Mouse (Mus musculus) liver, embryonic 12.5 days (tissue): Measurements from ENCODE around the gene Stat4. TPM values are rescaled to one million over a fixed set of nuclear protein-coding genes. Genes with fewer than 3 reads are reported as not detected.

Experiments used
- ATAC-seq: fragments of 200-750 bp; cut with Nextera tagmentation; 2 replicates; pipeline ENCODE4 v1.8.0; 2017; ENCODE audit warnings: moderate number of reproducible peaks, mild to moderate bottlenecking, moderate library complexity
- H3K27ac ChIP-seq: fragments of 300-500 bp; sonication (generic); 2 replicates; pipeline ENCODE4 v1.5.1; 2016; ENCODE audit warnings: mild to moderate bottlenecking
- H3K27me3 ChIP-seq: fragments of 300-500 bp; sonication (generic); replicated peaks from 2 replicates; pipeline ENCODE4 v1.6.1; 2016; ENCODE audit warnings: mild to moderate bottlenecking, moderate library complexity
- H3K36me3 ChIP-seq: fragments of 300-500 bp; sonication (generic); 2 replicates; pipeline ENCODE4 v1.6.1; 2016; ENCODE audit warnings: mild to moderate bottlenecking, moderate library complexity
- H3K4me1 ChIP-seq: fragments of 300-500 bp; sonication (generic); 2 replicates; pipeline ENCODE4 v1.6.1; 2016
- H3K4me2 ChIP-seq: fragments of 300-500 bp; sonication (generic); 2 replicates; pipeline ENCODE4 v1.6.1; 2016; ENCODE audit warnings: mild to moderate bottlenecking, moderate library complexity
- H3K4me3 ChIP-seq: fragments of 300-500 bp; sonication (generic); 2 replicates; pipeline ENCODE4 v1.5.1; 2016; ENCODE audit warnings: mild to moderate bottlenecking, moderate library complexity
- H3K9ac ChIP-seq: fragments of 300-500 bp; sonication (generic); 2 replicates; pipeline ENCODE4 v1.6.1; 2016; ENCODE audit warnings: mild to moderate bottlenecking, moderate library complexity
- H3K9me3 ChIP-seq: fragments of 300-500 bp; sonication (generic); replicated peaks from 2 replicates; pipeline ENCODE4 v1.6.1; 2016; ENCODE audit warnings: mild to moderate bottlenecking, moderate library complexity
- WGBS: fragments of 180-500 bp; shearing (Covaris S2); methylation state at CpG from one replicate; pipeline ENCODE4 v1.1.7; 2016; ENCODE audit not compliant: insufficient replicate concordance; 5-methylcytosine and 5-hydroxymethylcytosine counted together
- polyA plus RNA-seq: library from polyadenylated mRNA; unstranded; fragments of >200 nt; fragmentation: Nextera tagmentation; extraction: Ambion mirVana; gene quantifications from 2 replicates; pipeline ENCODE4 v1.2.1, GENCODE M21; 2016

Gene Stat4
- polyA plus RNA-seq, 1 experiment from 2014 or later, result 2.5 TPM

DNA sequence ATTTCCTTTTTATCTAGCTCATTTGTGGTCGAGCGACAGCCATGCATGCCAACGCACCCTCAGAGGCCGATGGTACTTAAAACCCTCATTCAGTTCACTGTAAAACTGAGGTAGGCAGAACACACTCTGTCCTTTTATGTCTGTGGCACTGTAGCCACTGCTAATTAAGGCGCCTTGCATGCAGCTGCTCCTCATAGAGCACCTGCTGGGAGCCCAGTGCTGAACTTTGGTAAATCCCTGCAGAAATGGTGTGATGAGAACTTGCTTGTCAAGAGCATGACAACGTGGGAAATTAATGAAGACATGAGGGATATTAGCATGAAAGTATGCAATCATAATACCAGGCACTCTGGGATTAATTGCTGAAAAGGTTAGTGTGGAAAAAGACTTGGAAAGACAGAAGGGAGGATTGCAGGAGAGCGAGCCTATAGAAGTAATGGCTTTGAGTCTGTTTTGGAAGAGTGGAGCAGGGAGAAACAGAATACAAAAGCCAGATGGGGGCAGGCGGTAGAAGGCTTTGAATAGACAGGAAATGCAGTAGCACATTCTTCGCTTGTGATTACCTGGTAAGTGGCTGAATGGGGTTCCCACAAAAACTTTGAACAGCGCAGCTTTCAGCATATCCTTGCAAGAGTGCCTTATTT, 92.9 kb downstream of the Stat4 start:
- no peak for ATAC-seq
- no peaks in the 10 kb centered on the region for H3K27me3 ChIP-seq
- no peaks in the 10 kb centered on the region for H3K9me3 ChIP-seq
- H3K9ac ChIP-seq, result no peak overlapping the region
- H3K27ac ChIP-seq, result no peak overlapping the region
- H3K4me2 ChIP-seq, result no peak overlapping the region
- H3K36me3 ChIP-seq, result no peaks in the 10 kb centered on the region
- H3K4me3 ChIP-seq, result no peak overlapping the region
- no peaks in the 10 kb centered on the region for H3K4me1 ChIP-seq
- WGBS, result 55% methylated on average over 10 of the region's 10 CpGs

DNA sequence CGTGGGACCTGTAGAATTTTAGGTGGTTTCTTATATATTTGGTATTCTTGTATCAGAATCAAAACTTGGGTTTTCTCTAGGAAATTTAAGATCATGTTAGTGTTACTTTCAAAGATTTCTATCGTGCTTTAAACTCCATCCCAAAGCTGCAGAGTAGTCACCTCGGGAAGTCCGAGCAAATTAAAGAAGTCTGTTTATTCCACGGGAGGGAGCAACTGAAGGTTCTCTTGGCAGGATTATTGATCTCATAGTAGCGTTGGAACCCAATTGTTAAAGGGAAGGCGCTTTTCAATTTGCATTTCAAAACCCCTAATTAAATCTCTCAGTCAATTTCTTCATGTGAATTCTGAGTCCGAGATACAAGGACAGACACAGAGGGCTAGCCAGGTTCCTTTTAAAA, 93.4 kb downstream of the Stat4 start:
- WGBS, result 52% methylated on average over 8 of the region's 8 CpGs
- H3K4me3 ChIP-seq, result no peak overlapping the region

GRCm38 (mm10) chr1:52086236-52086635, 99.3 kb downstream of the Stat4 start:
- H3K9ac ChIP-seq, result no peak overlapping the region
- 32% methylated on average over 4 of the region's 4 CpGs for WGBS
- H3K4me3 ChIP-seq, result no peak overlapping the region
- no peaks in the 10 kb centered on the region for H3K27me3 ChIP-seq
- no peaks in the 10 kb centered on the region for H3K9me3 ChIP-seq
- no peaks in the 10 kb centered on the region for H3K36me3 ChIP-seq
- ATAC-seq, result no peak
- no peaks in the 10 kb centered on the region for H3K4me1 ChIP-seq
- no peak overlapping the region for H3K27ac ChIP-seq
- no peak overlapping the region for H3K4me2 ChIP-seq

More for the DNA sequence above, 93.4 kb downstream of the Stat4 start:
- Histone ChIP-seq H3K4me1 (no peaks in the 10 kb centered on the region), H3K4me2 (no peak overlapping the region), H3K9ac (no peak overlapping the region), H3K27ac (no peak overlapping the region), H3K27me3 (no peaks in the 10 kb centered on the region), H3K36me3 (no peaks in the 10 kb centered on the region), H3K9me3 (no peaks in the 10 kb centered on the region)
- ATAC-seq, result no peak

DNA sequence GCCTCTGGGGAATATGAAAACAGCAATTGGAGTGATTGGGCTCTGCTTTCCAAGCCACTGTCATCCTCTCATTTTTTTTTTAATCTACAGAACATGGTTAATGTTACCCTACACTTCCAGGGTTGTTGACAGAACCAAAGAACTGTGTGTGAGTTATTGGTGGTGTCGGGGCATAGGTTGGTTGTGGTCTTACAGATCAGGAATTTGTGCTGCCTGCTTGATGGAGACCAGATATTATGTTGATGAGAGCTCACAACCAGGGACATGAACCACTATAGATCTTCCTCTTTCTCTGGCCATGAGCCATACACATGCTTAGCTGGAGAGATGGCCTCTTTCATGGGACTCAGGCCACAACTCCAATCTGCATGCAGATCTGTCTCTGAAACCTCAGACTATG, 100.2 kb downstream of the Stat4 start:
- H3K4me2 ChIP-seq, result no peak overlapping the region
- no peaks in the 10 kb centered on the region for H3K27me3 ChIP-seq
- no peak overlapping the region for H3K4me3 ChIP-seq
- no peak overlapping the region for H3K27ac ChIP-seq
- H3K9me3 ChIP-seq, result no peaks in the 10 kb centered on the region
- no peaks in the 10 kb centered on the region for H3K36me3 ChIP-seq
- 67% methylated on average over 1 of the region's 1 CpGs for WGBS
- no peak for ATAC-seq
- no peak overlapping the region for H3K9ac ChIP-seq
- H3K4me1 ChIP-seq, result no peaks in the 10 kb centered on the region

DNA sequence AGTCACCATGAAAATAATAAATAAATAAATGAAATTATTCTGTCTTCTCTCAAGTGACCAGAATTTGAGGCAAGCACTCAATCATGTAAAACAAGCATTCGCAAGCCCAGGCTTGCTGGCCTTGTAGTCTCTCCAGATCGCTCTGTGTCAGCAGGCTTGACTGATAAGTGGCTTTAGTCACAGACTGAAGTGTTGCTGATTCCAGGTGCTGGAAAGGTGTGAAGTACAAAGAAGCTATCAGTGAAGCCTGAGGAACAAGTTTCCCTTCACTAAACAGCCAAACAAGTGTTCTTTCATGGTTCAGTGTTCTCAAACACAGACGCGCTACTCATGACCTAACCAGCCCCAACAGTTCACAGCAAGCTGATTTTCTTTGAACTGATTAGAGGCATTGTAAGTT, 101.7 kb downstream of the Stat4 start:
- 70% methylated on average over 4 of the region's 4 CpGs for WGBS
- Histone ChIP-seq H3K27ac (no peak overlapping the region), H3K4me1 (no peaks in the 10 kb centered on the region), H3K9ac (no peak overlapping the region), H3K9me3 (no peaks in the 10 kb centered on the region), H3K4me3 (no peak overlapping the region), H3K36me3 (no peaks in the 10 kb centered on the region), H3K27me3 (no peaks in the 10 kb centered on the region), H3K4me2 (no peak overlapping the region)
- no peak for ATAC-seq

DNA sequence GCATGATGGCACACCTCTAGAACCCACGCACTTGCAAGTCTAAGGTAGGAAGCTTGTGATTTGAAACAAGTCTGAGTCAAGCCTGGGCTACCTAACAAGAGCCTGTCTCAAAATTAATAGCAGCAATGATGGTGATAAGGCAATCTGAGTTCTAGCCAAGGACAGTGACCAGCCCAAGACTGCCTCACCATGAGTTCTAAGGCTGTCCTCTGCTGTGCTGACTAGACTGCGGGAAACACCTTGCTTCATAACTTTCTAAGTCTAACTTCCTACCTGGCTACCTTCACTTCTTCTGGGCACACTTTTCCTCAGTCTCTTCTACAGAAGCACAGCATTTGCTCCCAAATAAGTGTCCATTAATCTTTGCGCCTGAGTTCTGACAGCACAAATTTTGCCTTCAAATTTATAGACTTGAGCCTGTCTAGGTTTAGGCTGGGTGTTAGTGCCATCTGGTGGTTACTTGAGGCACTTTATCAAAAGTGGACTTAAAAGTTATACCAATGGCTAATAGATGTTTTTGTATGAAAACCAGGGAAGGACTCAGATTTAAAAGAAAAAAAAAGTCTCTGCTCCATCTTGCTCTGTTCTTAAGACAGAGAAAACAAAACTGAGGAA, 111.8 kb downstream of the Stat4 start:
- no peak overlapping the region for H3K27ac ChIP-seq
- H3K9me3 ChIP-seq, result no peaks in the 10 kb centered on the region
- no peak for ATAC-seq
- H3K4me1 ChIP-seq, result no peaks in the 10 kb centered on the region
- WGBS, result 70% methylated on average over 3 of the region's 3 CpGs
- no peaks in the 10 kb centered on the region for H3K27me3 ChIP-seq
- no peak overlapping the region for H3K9ac ChIP-seq
- H3K4me2 ChIP-seq, result no peak overlapping the region
- no peaks in the 10 kb centered on the region for H3K36me3 ChIP-seq
- H3K4me3 ChIP-seq, result no peak overlapping the region

DNA sequence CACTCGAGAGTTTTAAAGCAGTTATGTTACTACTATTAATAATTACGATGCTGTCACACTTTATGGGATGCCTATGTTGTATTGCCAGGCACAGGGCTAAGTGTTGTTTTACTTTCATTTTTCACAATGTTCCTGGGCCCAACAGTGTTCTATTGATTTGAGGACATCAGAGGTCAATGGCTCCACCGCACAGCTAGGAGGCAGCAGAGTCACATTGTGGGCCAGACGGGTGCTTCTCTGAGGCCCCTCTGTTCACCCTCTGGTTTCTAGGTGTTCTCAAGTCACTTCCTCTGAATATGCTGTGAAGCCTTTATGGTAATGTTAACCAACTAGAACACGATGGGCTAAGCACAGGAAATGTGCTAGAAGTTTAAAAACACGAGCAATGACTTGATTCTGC, 113.5 kb downstream of the Stat4 start:
- WGBS, result 60% methylated on average over 6 of the region's 6 CpGs
- Histone ChIP-seq H3K4me2 (no peak overlapping the region), H3K9me3 (no peaks in the 10 kb centered on the region), H3K36me3 (no peaks in the 10 kb centered on the region), H3K9ac (no peak overlapping the region), H3K4me1 (no peaks in the 10 kb centered on the region), H3K4me3 (no peak overlapping the region), H3K27me3 (no peaks in the 10 kb centered on the region), H3K27ac (no peak overlapping the region)
- no peak for ATAC-seq

DNA sequence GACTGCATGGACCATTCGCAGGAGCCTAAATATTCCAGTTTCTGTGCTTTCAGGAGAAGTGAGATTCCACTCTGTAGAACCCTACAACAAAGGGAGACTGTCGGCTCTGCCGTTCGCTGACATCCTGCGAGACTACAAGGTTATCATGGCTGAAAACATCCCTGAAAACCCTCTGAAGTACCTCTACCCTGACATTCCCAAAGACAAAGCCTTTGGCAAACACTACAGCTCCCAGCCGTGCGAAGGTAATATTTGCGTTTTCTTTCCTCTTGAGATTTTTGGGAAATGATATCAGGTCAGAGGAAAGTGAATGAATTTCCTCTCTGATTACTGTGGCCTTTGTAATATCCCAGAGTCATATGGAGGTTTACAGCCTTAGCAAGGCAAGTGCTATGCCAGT, 115.8 kb downstream of the Stat4 start:
- Histone ChIP-seq H3K9me3 (no peaks in the 10 kb centered on the region), H3K27me3 (no peaks in the 10 kb centered on the region), H3K4me2 (no peak overlapping the region), H3K9ac (no peak overlapping the region), H3K4me1 (no peaks in the 10 kb centered on the region), H3K36me3 (no peaks in the 10 kb centered on the region), H3K4me3 (no peak overlapping the region), H3K27ac (no peak overlapping the region)
- no peak for ATAC-seq
- WGBS, result 81% methylated on average over 8 of the region's 8 CpGs

GRCm38 (mm10) chr1:52107206-52107605, 120.3 kb downstream of the Stat4 start:
- Histone ChIP-seq H3K9ac (no peak overlapping the region), H3K27ac (no peak overlapping the region), H3K4me2 (no peak overlapping the region), H3K27me3 (no peaks in the 10 kb centered on the region), H3K4me1 (no peaks in the 10 kb centered on the region), H3K4me3 (no peak overlapping the region), H3K9me3 (no peaks in the 10 kb centered on the region), H3K36me3 (no peaks in the 10 kb centered on the region)
- 71% methylated on average over 11 of the region's 11 CpGs for WGBS
- no peak for ATAC-seq

- Histone ChIP-seq H3K4me3 (no peak overlapping the region), H3K27ac (no peak overlapping the region), H3K9ac (no peak overlapping the region), H3K9me3 (no peaks in the 10 kb centered on the region), H3K36me3 (no peaks in the 10 kb centered on the region), H3K4me1 (peaks cover 10% of the 10 kb centered on the region), H3K27me3 (no peaks in the 10 kb centered on the region), H3K4me2 (no peak overlapping the region)
- 49% methylated on average over 3 of the region's 3 CpGs for WGBS
- ATAC-seq, result no peak
Measured at GRCm38 (mm10) chr1:52111217-52111616, 124.3 kb downstream of the Stat4 start.

GRCm38 (mm10) chr1:52112301-52112700, 125.4 kb downstream of the Stat4 start:
- Histone ChIP-seq H3K36me3 (no peaks in the 10 kb centered on the region), H3K27me3 (no peaks in the 10 kb centered on the region), H3K4me3 (no peak overlapping the region), H3K4me1 (peaks cover 10% of the 10 kb centered on the region), H3K9me3 (no peaks in the 10 kb centered on the region), H3K27ac (no peak overlapping the region), H3K4me2 (no peak overlapping the region), H3K9ac (no peak overlapping the region)
- WGBS, result 70% methylated on average over 1 of the region's 1 CpGs
- ATAC-seq, result no peak

- Histone ChIP-seq H3K4me2 (peak overlapping the region; percentile 87), H3K4me3 (peak overlapping the region; percentile 66), H3K36me3 (no peaks in the 10 kb centered on the region), H3K9me3 (no peaks in the 10 kb centered on the region), H3K4me1 (peaks cover 10% of the 10 kb centered on the region), H3K27ac (peak overlapping the region; percentile 68), H3K27me3 (no peaks in the 10 kb centered on the region), H3K9ac (peak overlapping the region; percentile 68)
- 22% methylated on average over 7 of the region's 7 CpGs for WGBS
- peak; percentile 54; the same call in 1 of the 2 replicates for ATAC-seq
Measured at GRCm38 (mm10) chr1:52113067-52113665, 126.2 kb downstream of the Stat4 start.
